Mouse (Mus musculus) thymus, adult 2 months (tissue): ENCODE measurements around the gene Rgl3. TPM values are rescaled to one million over a fixed set of nuclear protein-coding genes. Genes with fewer than 3 reads are reported as not detected.

Source experiments
- DNase-seq: peaks from one replicate; pipeline ENCODE4 v3.0.0; 2021
- H3K27ac ChIP-seq: fragments of 200-500 bp; 2 replicates; pipeline ENCODE4 v1.5.1; 2012; ENCODE audit warnings: low read length, control low read depth; ENCODE audit not compliant: control insufficient read depth, insufficient read depth
- H3K27me3 ChIP-seq: fragments of 200-500 bp; 2 replicates; pipeline ENCODE4 v1.6.1; 2012; ENCODE audit warnings: mild to moderate bottlenecking, low read length, moderate library complexity, mixed read lengths; ENCODE audit not compliant: control insufficient read depth, insufficient read depth
- H3K36me3 ChIP-seq: fragments of 200-500 bp; 2 replicates; pipeline ENCODE4 v1.6.1; 2012; ENCODE audit warnings: mild to moderate bottlenecking, low read length, moderate library complexity; ENCODE audit not compliant: control insufficient read depth, insufficient read depth
- H3K4me1 ChIP-seq: fragments of 200-500 bp; replicated peaks from 2 replicates; pipeline ENCODE4 v1.6.1; 2012; ENCODE audit warnings: low read length; ENCODE audit not compliant: control insufficient read depth, insufficient read depth
- H3K4me3 ChIP-seq: fragments of 200-500 bp; 2 replicates; pipeline ENCODE4 v1.5.1; 2012; ENCODE audit warnings: mild to moderate bottlenecking, low read length, control low read depth, moderate library complexity; ENCODE audit not compliant: control insufficient read depth, insufficient read depth
- CTCF ChIP-seq: fragments of 200-500 bp; IDR thresholded peaks from 2 replicates; pipeline ENCODE4 v1.5.1; 2012; ENCODE audit warnings: mild to moderate bottlenecking, control low read depth, low read length, moderate library complexity, borderline replicate concordance; ENCODE audit not compliant: control insufficient read depth, poor library complexity, insufficient read depth; ENCODE audit errors: extremely low read depth
- POLR2A ChIP-seq: fragments of 200-500 bp; IDR thresholded peaks from 2 replicates; pipeline ENCODE4 v1.6.1; 2012; ENCODE audit warnings: mild to moderate bottlenecking, low read length, control low read depth, moderate library complexity; ENCODE audit not compliant: control insufficient read depth, poor library complexity, insufficient read depth; ENCODE audit errors: extremely low read depth
- WGBS: fragments of 180-500 bp; shearing (Covaris S2); methylation state at CpG from one replicate; pipeline ENCODE4 v1.1.7; 2018; 5-methylcytosine and 5-hydroxymethylcytosine counted together
- polyA plus RNA-seq: library from polyadenylated mRNA; depleted of rRNA; stranded (reverse); fragments of >200 nt; gene quantifications from 2 replicates; pipeline ENCODE4 v1.2.3, GENCODE M21; 2012

Gene Rgl3
- polyA plus RNA-seq, 1 experiment: 9.5 TPM

GRCm38 (mm10) chr9:21988421-21989101 is 685 bp downstream of the Rgl3 start:
- Histone ChIP-seq H3K36me3 (no peaks in the 10 kb centered on the region), H3K27ac (no peak overlapping the region), H3K4me3 (no peak overlapping the region), H3K4me1 (peaks cover 22% of the 10 kb centered on the region), H3K27me3 (peaks cover 21% of the 10 kb centered on the region)
- no peak for TF ChIP-seq POLR2A
- no peak for TF ChIP-seq CTCF
- 8% methylated on average over 32 of the region's 32 CpGs for WGBS
- no peak for DNase-seq

GRCm38 (mm10) chr9:21987592-21988342 is 1.5 kb downstream of the Rgl3 start:
- 22% methylated on average over 36 of the region's 36 CpGs for WGBS
- peaks cover 21% of the 10 kb centered on the region for H3K27me3 ChIP-seq
- no peak overlapping the region for H3K27ac ChIP-seq
- DNase-seq: no peak
- H3K36me3 ChIP-seq: no peaks in the 10 kb centered on the region
- TF ChIP-seq POLR2A (no peak), CTCF (no peak)
- H3K4me1 ChIP-seq: peaks cover 26% of the 10 kb centered on the region
- H3K4me3 ChIP-seq: no peak overlapping the region

GRCm38 (mm10) chr9:21983911-21984310 is 5.3 kb downstream of the Rgl3 start:
- Histone ChIP-seq H3K4me3 (no peak overlapping the region), H3K4me1 (peaks cover 32% of the 10 kb centered on the region), H3K27ac (peak overlapping the region; percentile 79), H3K27me3 (peaks cover 5% of the 10 kb centered on the region), H3K36me3 (no peaks in the 10 kb centered on the region)
- TF ChIP-seq CTCF (no peak), POLR2A (no peak)
- WGBS: 74% methylated on average over 3 of the region's 3 CpGs
- no peak for DNase-seq

- 96% methylated on average over 4 of the region's 4 CpGs for WGBS
- Histone ChIP-seq H3K36me3 (no peaks in the 10 kb centered on the region), H3K4me1 (peaks cover 19% of the 10 kb centered on the region), H3K27me3 (no peaks in the 10 kb centered on the region), H3K4me3 (no peak overlapping the region), H3K27ac (no peak overlapping the region)
- TF ChIP-seq CTCF (no peak), POLR2A (no peak)
- DNase-seq: no peak
Observed at GRCm38 (mm10) chr9:21978398-21979128, 10.7 kb downstream of the Rgl3 start.

GRCm38 (mm10) chr9:21977972-21978371 is 11.3 kb downstream of the Rgl3 start:
- no peaks in the 10 kb centered on the region for H3K36me3 ChIP-seq
- H3K4me3 ChIP-seq: no peak overlapping the region
- H3K27me3 ChIP-seq: no peaks in the 10 kb centered on the region
- TF ChIP-seq CTCF (peak; percentile 73; the same call in 1 of the 2 replicates), POLR2A (no peak)
- H3K27ac ChIP-seq: no peak overlapping the region
- peaks cover 17% of the 10 kb centered on the region for H3K4me1 ChIP-seq
- DNase-seq: peak; percentile 61
- 48% methylated on average over 2 of the region's 2 CpGs for WGBS

- H3K4me3 ChIP-seq: no peak overlapping the region
- TF ChIP-seq CTCF (no peak), POLR2A (0 out of 2 replicates have a peak, but pooled peaks have one; percentile 20)
- H3K36me3 ChIP-seq: no peaks in the 10 kb centered on the region
- H3K4me1 ChIP-seq: peaks cover 13% of the 10 kb centered on the region
- H3K27ac ChIP-seq: no peak overlapping the region
- H3K27me3 ChIP-seq: no peaks in the 10 kb centered on the region
- WGBS: 90% methylated on average over 5 of the region's 5 CpGs
- DNase-seq: no peak
Observed at GRCm38 (mm10) chr9:21977331-21977730, 11.9 kb downstream of the Rgl3 start.
